Mouse (Mus musculus) left cerebral cortex, adult 11 months (tissue): ENCODE results near the gene Pfn1.

ENCODE experiments used
- DNase-seq: peaks from one replicate; pipeline ENCODE4 v3.0.0; 2022; ENCODE audit warnings: low spot score

The Pfn1 gene

GRCm38 (mm10) chr11:70674501-70674900, 20.1 kb upstream of the Pfn1 start:
- no peak for DNase-seq

GRCm38 (mm10) chr11:70674014-70674413, 19.6 kb upstream of the Pfn1 start:
- no peak for DNase-seq

- DNase-seq = no peak
Measured at GRCm38 (mm10) chr11:70671333-70672047, 17.0 kb upstream of the Pfn1 start.

- no peak for DNase-seq
Measured at GRCm38 (mm10) chr11:70670483-70670882, 16.0 kb upstream of the Pfn1 start.

- DNase-seq = no peak
Measured at GRCm38 (mm10) chr11:70669582-70670345, 15.3 kb upstream of the Pfn1 start.

- DNase-seq = peak; percentile 99
Measured at GRCm38 (mm10) chr11:70668771-70669505, 14.5 kb upstream of the Pfn1 start, which contains the start of gene Spag7. Gene Spag7 (minus strand): TSS chr11:70669416.

GRCm38 (mm10) chr11:70668335-70668770, 13.9 kb upstream of the Pfn1 start:
- no peak for DNase-seq

GRCm38 (mm10) chr11:70667271-70668150, 13.1 kb upstream of the Pfn1 start:
- no peak for DNase-seq

GRCm38 (mm10) chr11:70666687-70667086, 12.2 kb upstream of the Pfn1 start:
- no peak for DNase-seq

GRCm38 (mm10) chr11:70664741-70665140, 10.3 kb upstream of the Pfn1 start:
- DNase-seq = no peak

- DNase-seq = no peak
Measured at GRCm38 (mm10) chr11:70663957-70664356, 9.5 kb upstream of the Pfn1 start.

GRCm38 (mm10) chr11:70663101-70663500, 8.7 kb upstream of the Pfn1 start:
- no peak for DNase-seq

- DNase-seq = no peak
Measured at GRCm38 (mm10) chr11:70660571-70660970, 6.1 kb upstream of the Pfn1 start.

GRCm38 (mm10) chr11:70658942-70659341, 4.5 kb upstream of the Pfn1 start:
- no peak for DNase-seq

- no peak for DNase-seq
Measured at GRCm38 (mm10) chr11:70658521-70658920, 4.1 kb upstream of the Pfn1 start.

- DNase-seq = no peak
Measured at GRCm38 (mm10) chr11:70657991-70658390, 3.5 kb upstream of the Pfn1 start.

GRCm38 (mm10) chr11:70657573-70657972, 3.1 kb upstream of the Pfn1 start:
- DNase-seq = no peak

- no peak for DNase-seq
Measured at GRCm38 (mm10) chr11:70656964-70657363, 2.5 kb upstream of the Pfn1 start, which contains the start of gene Eno3. Gene Eno3 (plus strand): TSS chr11:70657202.

- DNase-seq = no peak
Measured at GRCm38 (mm10) chr11:70656456-70656927, 2.0 kb upstream of the Pfn1 start.

GRCm38 (mm10) chr11:70655571-70656455, 1.4 kb upstream of the Pfn1 start:
- DNase-seq = no peak
